Mouse (Mus musculus) testis, adult 2 months (tissue): ENCODE results near the gene Mettl22.

ENCODE experiments used
- CTCF ChIP-seq: fragments of 200-500 bp; IDR thresholded peaks from 2 replicates; pipeline ENCODE4 v1.5.1; 2012; ENCODE audit warnings: low read depth, mild to moderate bottlenecking, inconsistent platforms, low read length, moderate library complexity; ENCODE audit not compliant: control insufficient read depth, insufficient read depth, insufficient replicate concordance
- POLR2A ChIP-seq: fragments of 200-500 bp; IDR thresholded peaks from 2 replicates; pipeline ENCODE4 v1.6.1; 2012; ENCODE audit warnings: low read depth, mild to moderate bottlenecking, inconsistent platforms, low read length, moderate library complexity; ENCODE audit not compliant: control insufficient read depth

GRCm38 (mm10) chr16:8453301-8453700, 17.3 kb upstream of the Mettl22 start:
- TF ChIP-seq POLR2A (no peak), CTCF (no peak)
